Mouse (Mus musculus): ENCODE measurements around the gene Twist1. TPM values are rescaled to one million over a fixed set of nuclear protein-coding genes. Genes with fewer than 3 reads are reported as not detected.

The Twist1 gene
- polyA plus RNA-seq (2016; fragmentation: Nextera tagmentation; extraction: Ambion mirVana) = 29.0 and 35.6 TPM in 2 replicates

GRCm38 (mm10) chr12:33957400-33958240 lies at the start of gene Twist1:
Gene Twist1, plus strand, starts transcription at chr12:33957671.
- peak; percentile 96 for DNase-seq (ENCODE audit: low spot score)
- peak within 1 kb of the TSS; percentile 98 for H3K27ac ChIP-seq (replicated peaks)
- no peaks in the 10 kb centered on the region for H3K9me3 ChIP-seq
- no peaks in the 10 kb centered on the region for H3K36me3 ChIP-seq (replicated peaks)
- peaks cover 96% of the 10 kb centered on the region for H3K27me3 ChIP-seq (replicated peaks; ENCODE audit: low read depth, poor library complexity, severe bottlenecking)
- 2% methylated on average over 103 of the region's 105 CpGs for WGBS
- H3K4me1 ChIP-seq = peaks cover 41% of the 10 kb centered on the region
- H3K4me3 ChIP-seq = peak within 1 kb of the TSS; percentile 87

GRCm38 (mm10) chr12:33926751-33927150 lies 30.7 kb upstream of the Twist1 start:
- 5% methylated on average over 3 of the region's 3 CpGs for WGBS
- H3K27me3 ChIP-seq (replicated peaks; ENCODE audit: low read depth, poor library complexity, severe bottlenecking) = peaks cover 52% of the 10 kb centered on the region
- peak; percentile 11 for DNase-seq (ENCODE audit: low spot score)

GRCm38 (mm10) chr12:33927334-33928098 lies 30.0 kb upstream of the Twist1 start:
- peak; percentile 33 for DNase-seq (ENCODE audit: low spot score)
- Histone ChIP-seq H3K27ac (replicated peaks) (no peak overlapping the region), H3K4me3 (peak overlapping the region; percentile 49; the same call in 1 of the 2 replicates), H3K27me3 (replicated peaks; ENCODE audit: low read depth, poor library complexity, severe bottlenecking) (peaks cover 52% of the 10 kb centered on the region), H3K9me3 (no peaks in the 10 kb centered on the region), H3K36me3 (replicated peaks) (no peaks in the 10 kb centered on the region), H3K4me1 (peaks cover 23% of the 10 kb centered on the region)
- WGBS = 1% methylated on average over 15 of the region's 15 CpGs

More at GRCm38 (mm10) chr12:33926751-33927150, 30.7 kb upstream of the Twist1 start:
- Histone ChIP-seq H3K9me3 (no peaks in the 10 kb centered on the region), H3K27ac (replicated peaks) (no peak overlapping the region), H3K4me1 (peaks cover 23% of the 10 kb centered on the region), H3K36me3 (replicated peaks) (no peaks in the 10 kb centered on the region), H3K4me3 (no peak overlapping the region)

GRCm38 (mm10) chr12:33928331-33929192 lies 28.9 kb upstream of the Twist1 start, which contains the start of gene Ferd3l:
Gene Ferd3l, plus strand, starts transcription at chr12:33928425.
- Histone ChIP-seq H3K4me3 (peak within 1 kb of the TSS; percentile 49), H3K9me3 (no peaks in the 10 kb centered on the region), H3K36me3 (replicated peaks) (no peaks in the 10 kb centered on the region), H3K27ac (replicated peaks) (no peak within 1 kb of the TSS), H3K27me3 (replicated peaks; ENCODE audit: low read depth, poor library complexity, severe bottlenecking) (peaks cover 52% of the 10 kb centered on the region), H3K4me1 (peaks cover 23% of the 10 kb centered on the region)
- DNase-seq (ENCODE audit: low spot score) = peak; percentile 25
- under 1% methylated on average over 39 of the region's 39 CpGs for WGBS

GRCm38 (mm10) chr12:33952843-33953242 lies 4.6 kb upstream of the Twist1 start:
- H3K27ac ChIP-seq (replicated peaks) = no peak overlapping the region
- WGBS = 5% methylated on average over 3 of the region's 3 CpGs
- peaks cover 48% of the 10 kb centered on the region for H3K27me3 ChIP-seq (replicated peaks; ENCODE audit: low read depth, poor library complexity, severe bottlenecking)
- H3K4me1 ChIP-seq = peaks cover 25% of the 10 kb centered on the region
- no peaks in the 10 kb centered on the region for H3K9me3 ChIP-seq
- no peaks in the 10 kb centered on the region for H3K36me3 ChIP-seq (replicated peaks)
- no peak overlapping the region for H3K4me3 ChIP-seq
- DNase-seq (ENCODE audit: low spot score) = no peak

GRCm38 (mm10) chr12:33954931-33955565 lies 2.4 kb upstream of the Twist1 start:
- 14% methylated on average over 8 of the region's 8 CpGs for WGBS
- H3K27ac ChIP-seq (replicated peaks) = peak overlapping the region; percentile 35; the same call in 1 of the 2 replicates
- H3K4me3 ChIP-seq = peak overlapping the region; percentile 87
- DNase-seq (ENCODE audit: low spot score) = peak; percentile 18
- peaks cover 70% of the 10 kb centered on the region for H3K27me3 ChIP-seq (replicated peaks; ENCODE audit: low read depth, poor library complexity, severe bottlenecking)
- H3K9me3 ChIP-seq = no peaks in the 10 kb centered on the region
- H3K4me1 ChIP-seq = peaks cover 33% of the 10 kb centered on the region
- H3K36me3 ChIP-seq (replicated peaks) = no peaks in the 10 kb centered on the region

- H3K27ac ChIP-seq (replicated peaks) = peak overlapping the region; percentile 98
- 1% methylated on average over 28 of the region's 28 CpGs for WGBS
- H3K27me3 ChIP-seq (replicated peaks; ENCODE audit: low read depth, poor library complexity, severe bottlenecking) = peaks cover 77% of the 10 kb centered on the region
These were observed 1.7 kb upstream of the Twist1 start for GRCm38 (mm10) chr12:33955606-33956295.

GRCm38 (mm10) chr12:33956576-33957399 lies 683 bp upstream of the Twist1 start:
- Histone ChIP-seq H3K36me3 (replicated peaks) (no peaks in the 10 kb centered on the region), H3K27ac (replicated peaks) (peak overlapping the region; percentile 98), H3K9me3 (no peaks in the 10 kb centered on the region), H3K4me3 (peak overlapping the region; percentile 87), H3K27me3 (replicated peaks; ENCODE audit: low read depth, poor library complexity, severe bottlenecking) (peaks cover 87% of the 10 kb centered on the region), H3K4me1 (peaks cover 33% of the 10 kb centered on the region)
- under 1% methylated on average over 43 of the region's 43 CpGs for WGBS
- DNase-seq (ENCODE audit: low spot score) = no peak

More at GRCm38 (mm10) chr12:33955606-33956295, 1.7 kb upstream of the Twist1 start:
- H3K4me1 ChIP-seq = peaks cover 33% of the 10 kb centered on the region
- H3K36me3 ChIP-seq (replicated peaks) = no peaks in the 10 kb centered on the region
- H3K4me3 ChIP-seq = peak overlapping the region; percentile 87
- peak; percentile 80 for DNase-seq (ENCODE audit: low spot score)
- H3K9me3 ChIP-seq = no peaks in the 10 kb centered on the region

GRCm38 (mm10) chr12:33958241-33959194 lies 1.0 kb downstream of the Twist1 start:
- peak overlapping the region; percentile 98 for H3K27ac ChIP-seq (replicated peaks)
- H3K36me3 ChIP-seq (replicated peaks) = no peaks in the 10 kb centered on the region
- no peaks in the 10 kb centered on the region for H3K9me3 ChIP-seq
- peak; percentile 69 for DNase-seq (ENCODE audit: low spot score)
- peaks cover 50% of the 10 kb centered on the region for H3K4me1 ChIP-seq
- peaks cover 99% of the 10 kb centered on the region for H3K27me3 ChIP-seq (replicated peaks; ENCODE audit: low read depth, poor library complexity, severe bottlenecking)
- H3K4me3 ChIP-seq = peak overlapping the region; percentile 87
- under 1% methylated on average over 56 of the region's 56 CpGs for WGBS

- Histone ChIP-seq H3K4me1 (peaks cover 53% of the 10 kb centered on the region), H3K27ac (replicated peaks) (peak overlapping the region; percentile 98), H3K9me3 (no peaks in the 10 kb centered on the region), H3K36me3 (replicated peaks) (no peaks in the 10 kb centered on the region), H3K27me3 (replicated peaks; ENCODE audit: low read depth, poor library complexity, severe bottlenecking) (peaks cover 99% of the 10 kb centered on the region), H3K4me3 (peak overlapping the region; percentile 87)
- no peak for DNase-seq (ENCODE audit: low spot score)
- WGBS = under 1% methylated on average over 6 of the region's 6 CpGs
These were observed 1.7 kb downstream of the Twist1 start for GRCm38 (mm10) chr12:33959206-33959605.
